Mouse (Mus musculus) CH12.LX (cell line): ENCODE data around the gene Tspear. TPM values are rescaled to one million over a fixed set of nuclear protein-coding genes. Genes with fewer than 3 reads are reported as not detected.

Experiments
- DNase-seq: peaks from one replicate; pipeline ENCODE4 v3.0.0-alpha.2; 2013; ENCODE audit errors: extremely low read depth
- H3K27ac ChIP-seq: 2 replicates; pipeline ENCODE4 v1.5.1; 2012; ENCODE audit warnings: low read depth, mild to moderate bottlenecking, control low read depth, moderate library complexity; ENCODE audit not compliant: insufficient read depth
- H3K27me3 ChIP-seq: replicated peaks from 2 replicates; pipeline ENCODE3; 2012; ENCODE audit warnings: inconsistent platforms
- H3K36me3 ChIP-seq, 2 experiments: replicated peaks in 1 of 2; 2 replicates each; pipeline versions ENCODE3 to v1.6.1; 2012; ENCODE audit warnings: inconsistent platforms in 1 of 2, low read length in 1 of 2, mild to moderate bottlenecking in 1 of 2, mixed read lengths in 1 of 2, moderate library complexity in 1 of 2; ENCODE audit not compliant: control insufficient read depth in 1 of 2, insufficient read depth in 1 of 2
- H3K4me1 ChIP-seq, 2 experiments: 2 replicates each; pipeline ENCODE4 v1.6.1; 2012; ENCODE audit warnings: inconsistent platforms in 1 of 2, moderate library complexity in 1 of 2; ENCODE audit not compliant: insufficient read depth in 2 of 2, control insufficient read depth in 1 of 2
- H3K4me2 ChIP-seq: 2 replicates; pipeline ENCODE4 v1.6.1; 2012; ENCODE audit warnings: low read depth, mild to moderate bottlenecking, control low read depth; ENCODE audit not compliant: poor library complexity, insufficient read depth, severe bottlenecking
- H3K4me3 ChIP-seq, 3 experiments: fragments of 150-350 bp in 1 of 3; sonication (generic) in 1 of 3; replicated peaks in 1 of 3; 2 replicates each; pipeline versions ENCODE3 to v1.5.1; 2011 to 2012; ENCODE audit warnings: low read depth in 2 of 3, low read length in 2 of 3, mild to moderate bottlenecking in 2 of 3, moderate library complexity in 2 of 3, control low read depth in 1 of 3, improper control_type of control experiment in 1 of 3, inconsistent platforms in 1 of 3, mixed read lengths in 1 of 3; ENCODE audit not compliant: poor library complexity in 1 of 3
- H3K79me2 ChIP-seq: replicated peaks from 2 replicates; pipeline ENCODE4 v1.6.1; 2012; ENCODE audit warnings: mild to moderate bottlenecking, moderate library complexity; ENCODE audit not compliant: control insufficient read depth, poor library complexity, insufficient read depth, severe bottlenecking; ENCODE audit errors: extremely low read depth
- H3K9ac ChIP-seq: 2 replicates; pipeline ENCODE4 v1.6.1; 2012; ENCODE audit warnings: low read depth, mild to moderate bottlenecking, control low read depth, moderate library complexity; ENCODE audit not compliant: insufficient read depth
- H3K9me3 ChIP-seq: replicated peaks from 2 replicates; pipeline ENCODE3; 2012; ENCODE audit warnings: low read length, inconsistent platforms, mixed read lengths
- BHLHE40 ChIP-seq: IDR thresholded peaks from 2 replicates; pipeline ENCODE4 v1.6.1; 2011; ENCODE audit warnings: mild to moderate bottlenecking, low read depth, low read length, improper control_type of control experiment
- CHD2 ChIP-seq: IDR thresholded peaks from 2 replicates; pipeline ENCODE4 v1.6.1; 2011; ENCODE audit warnings: low read length, improper control_type of control experiment
- CTCF ChIP-seq, 2 experiments: IDR thresholded peaks in 1 of 2; conservative IDR thresholded peaks in 1 of 2; 2 replicates each; pipeline ENCODE4 v1.5.1; 2011 to 2012; ENCODE audit warnings: low read depth in 2 of 2, low read length in 2 of 2, improper control_type of control experiment in 1 of 2, inconsistent platforms in 1 of 2, mild to moderate bottlenecking in 1 of 2, moderate library complexity in 1 of 2
- E2F4 ChIP-seq: IDR thresholded peaks from 2 replicates; pipeline ENCODE4 v1.6.1; 2011; ENCODE audit warnings: low read depth, low read length, improper control_type of control experiment; ENCODE audit not compliant: insufficient replicate concordance
- EP300 ChIP-seq: IDR thresholded peaks from 2 replicates; pipeline ENCODE4 v1.6.1; 2011; ENCODE audit warnings: low read length, improper control_type of control experiment
- ETS1 ChIP-seq: conservative IDR thresholded peaks from 2 replicates; pipeline ENCODE4 v1.6.1; 2012; ENCODE audit warnings: low read depth, mild to moderate bottlenecking, inconsistent platforms, low read length, improper control_type of control experiment, moderate library complexity
- JUND ChIP-seq: conservative IDR thresholded peaks from 2 replicates; pipeline ENCODE4 v1.6.1; 2011; ENCODE audit warnings: low read depth, low read length, improper control_type of control experiment
- KAT2A ChIP-seq: IDR thresholded peaks from 2 replicates; pipeline ENCODE4 v1.6.1; 2012; ENCODE audit warnings: low read length, improper control_type of control experiment, inconsistent platforms; ENCODE audit not compliant: insufficient replicate concordance
- MAZ ChIP-seq: IDR thresholded peaks from 2 replicates; pipeline ENCODE4 v1.6.1; 2012; ENCODE audit warnings: low read depth, mild to moderate bottlenecking, inconsistent platforms, low read length, improper control_type of control experiment, moderate library complexity
- MEF2A ChIP-seq: IDR thresholded peaks from 2 replicates; pipeline ENCODE4 v1.6.1; 2014; ENCODE audit warnings: low read depth, mild to moderate bottlenecking, inconsistent platforms, low read length, improper control_type of control experiment, borderline replicate concordance
- NELFE ChIP-seq: IDR thresholded peaks from 2 replicates; pipeline ENCODE4 v1.6.1; 2011; ENCODE audit warnings: low read depth, low read length, improper control_type of control experiment
- NRF1 ChIP-seq: IDR thresholded peaks from 2 replicates; pipeline ENCODE4 v1.6.1; 2014; ENCODE audit warnings: low read depth, mild to moderate bottlenecking, inconsistent platforms, low read length, improper control_type of control experiment, moderate library complexity
- POLR2A ChIP-seq: IDR thresholded peaks from 2 replicates; pipeline ENCODE4 v1.6.1; 2011; ENCODE audit warnings: low read depth, mild to moderate bottlenecking, improper control_type of control experiment, low read length
- RCOR1 ChIP-seq: conservative IDR thresholded peaks from 2 replicates; pipeline ENCODE4 v1.6.1; 2012; ENCODE audit warnings: low read depth, mild to moderate bottlenecking, inconsistent platforms, low read length, improper control_type of control experiment
- SIN3A ChIP-seq: IDR thresholded peaks from 2 replicates; pipeline ENCODE4 v1.6.1; 2012; ENCODE audit warnings: low read length, improper control_type of control experiment, inconsistent platforms
- USF1 ChIP-seq: IDR thresholded peaks from 2 replicates; pipeline ENCODE4 v1.6.1; 2014; ENCODE audit warnings: low read depth, mild to moderate bottlenecking, inconsistent platforms, low read length, improper control_type of control experiment
- USF2 ChIP-seq: conservative IDR thresholded peaks from 2 replicates; pipeline ENCODE4 v1.6.1; 2011; ENCODE audit warnings: low read depth, low read length, improper control_type of control experiment
- ZC3H11A ChIP-seq: IDR thresholded peaks from 2 replicates; pipeline ENCODE4 v1.6.1; 2012; ENCODE audit warnings: low read depth, mild to moderate bottlenecking, inconsistent platforms, low read length, improper control_type of control experiment
- ZKSCAN1 ChIP-seq: IDR thresholded peaks from 2 replicates; pipeline ENCODE4 v1.6.1; 2012; ENCODE audit warnings: low read depth, inconsistent platforms, low read length, improper control_type of control experiment, borderline replicate concordance
- ZMIZ1 ChIP-seq: IDR thresholded peaks from 2 replicates; pipeline ENCODE4 v1.6.1; 2012; ENCODE audit warnings: low read depth, mild to moderate bottlenecking, inconsistent platforms, low read length, improper control_type of control experiment
- ZNF384 ChIP-seq: IDR thresholded peaks from 2 replicates; pipeline ENCODE4 v1.6.1; 2012; ENCODE audit warnings: low read depth, low read length, improper control_type of control experiment, inconsistent platforms
- dilution Hi-C: fragments of 300-500 bp; cut with MboI; formaldehyde crosslinking; loops from 2 replicates; pipeline ENCODE4 v1.14.3; 2020; ENCODE audit warnings: low sequenced_read_pairs; ENCODE audit not compliant: extremely low pct_unique_long_range_greater_than_20kb, extremely low pct_ligation_motif_present
- in situ Hi-C: fragments of 300-500 bp; cut with MboI; formaldehyde crosslinking; loops from 3 replicates; pipeline ENCODE4 v1.14.3; 2019; ENCODE audit warnings: low sequenced_read_pairs, low pct_ligation_motif_present, low pct_unique_long_range_greater_than_20kb, mixed read lengths
- polyA plus RNA-seq: library from polyadenylated mRNA; unstranded; fragments of >175 nt; gene quantifications from 2 replicates; pipeline ENCODE4 v1.2.1, GENCODE M21; 2012; ENCODE audit warnings: low read depth; ENCODE audit not compliant: insufficient read length
- total RNA-seq, 2 experiments: library from RNA; depleted of rRNA; stranded (reverse); fragments of 300-350 nt in 1 of 2; fragments of >200 nt in 1 of 2; gene quantifications; 2 replicates each; pipeline ENCODE4 v1.2.3; 2012 to 2014

Tspear gene
- total and polyA plus RNA-seq, 3 experiments: 0.09 to 0.42 TPM; not detected in 1

DNA sequence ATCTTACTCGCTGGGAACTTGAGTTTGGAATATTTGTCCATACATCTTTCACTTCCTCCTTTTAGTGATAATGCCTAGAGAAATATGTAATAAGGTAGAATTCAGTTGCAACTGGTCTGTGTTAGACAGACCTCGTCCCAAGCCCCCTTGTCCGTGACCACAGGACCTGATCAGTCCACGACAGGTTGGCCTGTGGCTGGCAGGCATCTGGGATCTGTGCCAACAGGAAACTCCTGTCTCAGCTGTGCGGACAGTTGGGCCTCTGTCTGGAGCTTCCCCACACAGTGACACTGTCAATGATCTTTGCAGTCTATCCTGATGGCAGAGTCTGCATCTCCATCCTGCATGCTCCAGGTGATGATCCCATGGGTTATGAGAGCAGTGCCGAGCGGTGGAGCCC is 43.2 kb upstream of the Tspear start:
- H3K4me3 ChIP-seq: no peak overlapping the region
- TF ChIP-seq ZNF384 (no peak), KAT2A (no peak), ZKSCAN1 (no peak), CHD2 (no peak), ETS1 (no peak), BHLHE40 (no peak), ZMIZ1 (no peak), USF2 (no peak), SIN3A (no peak), CTCF (conservative IDR thresholded peaks at IDR 0.05 in 1 of 2, IDR thresholded peaks at IDR 0.05 in 1 of 2; ENCODE audit: low read depth in 2 of 2, low read length in 2 of 2) (no peak), NELFE (no peak), MEF2A (no peak), RCOR1 (no peak), ZC3H11A (no peak), MAZ (no peak), POLR2A (no peak), USF1 (no peak)
- H3K4me2 ChIP-seq: no peak overlapping the region
- H3K9me3 ChIP-seq: no peaks in the 10 kb centered on the region
- peaks cover 0 to 8% of the 10 kb centered on the region in 2 experiments; a peak in 1 of 4 replicates for H3K4me1 ChIP-seq
- H3K36me3 ChIP-seq: peaks cover 71 to 84% of the 10 kb centered on the region in 2 experiments
- in situ Hi-C loops (loop anchor here (25.0 kb wide), 1 partner anchor 244 kb away; no protein-coding TSS in a partner anchor), dilution Hi-C loops (no loop called here)
- DNase-seq: no peak
- H3K27ac ChIP-seq: no peak overlapping the region
- H3K9ac ChIP-seq: no peak overlapping the region
- no peaks in the 10 kb centered on the region for H3K27me3 ChIP-seq
- H3K79me2 ChIP-seq: peaks cover 5% of the 10 kb centered on the region; the same call in 1 of the 2 replicates

DNA sequence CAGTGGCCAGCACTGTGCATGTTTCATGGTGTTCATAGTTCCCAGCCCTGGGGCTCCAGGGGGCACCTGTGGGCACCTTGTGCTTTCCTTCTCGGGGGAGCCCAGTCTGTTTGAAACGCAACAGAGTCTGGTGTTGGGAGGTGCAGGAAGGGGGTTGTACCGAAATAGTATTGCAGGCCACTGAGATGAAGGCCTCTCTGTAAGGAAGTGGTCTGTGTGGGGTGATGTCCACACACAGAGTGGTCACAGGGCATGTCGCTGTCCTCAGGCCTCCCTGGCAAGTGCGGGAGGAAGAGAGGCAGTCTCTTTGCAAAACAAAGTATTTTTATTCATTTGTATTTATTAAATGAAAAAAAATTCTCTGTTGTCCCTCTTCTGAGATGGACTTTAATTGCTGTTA is 40.8 kb upstream of the Tspear start:
- in situ Hi-C loops: loop anchor here (25.0 kb wide), 1 partner anchor 242 kb away; no protein-coding TSS in a partner anchor

More for the DNA sequence above, 40.8 kb upstream of the Tspear start:
- no peak overlapping the region for H3K27ac ChIP-seq
- no peaks in the 10 kb centered on the region for H3K79me2 ChIP-seq
- no peak overlapping the region for H3K9ac ChIP-seq
- H3K36me3 ChIP-seq: peaks cover 54 to 67% of the 10 kb centered on the region in 2 experiments
- no peaks in the 10 kb centered on the region; a peak in 1 of 4 replicates for H3K4me1 ChIP-seq
- H3K4me2 ChIP-seq: no peak overlapping the region
- H3K4me3 ChIP-seq: no peak overlapping the region
- no peak for DNase-seq
- dilution Hi-C loops: no loop called here
- no peak for TF ChIP-seq NELFE
- no peak for TF ChIP-seq ZKSCAN1
- TF ChIP-seq E2F4: no peak
- no peak for TF ChIP-seq RCOR1
- no peak for TF ChIP-seq USF1
- TF ChIP-seq ETS1: no peak
- no peak for TF ChIP-seq NRF1
- TF ChIP-seq JUND: no peak
- no peak for TF ChIP-seq MEF2A
- TF ChIP-seq ZNF384: no peak
- no peak for TF ChIP-seq BHLHE40
- no peak for TF ChIP-seq EP300
- TF ChIP-seq ZMIZ1: no peak
- no peaks in the 10 kb centered on the region for H3K27me3 ChIP-seq
- no peaks in the 10 kb centered on the region for H3K9me3 ChIP-seq
